Comparison of ENCODE assay signal across 17 mouse cellular contexts in the genomic region with DNA sequence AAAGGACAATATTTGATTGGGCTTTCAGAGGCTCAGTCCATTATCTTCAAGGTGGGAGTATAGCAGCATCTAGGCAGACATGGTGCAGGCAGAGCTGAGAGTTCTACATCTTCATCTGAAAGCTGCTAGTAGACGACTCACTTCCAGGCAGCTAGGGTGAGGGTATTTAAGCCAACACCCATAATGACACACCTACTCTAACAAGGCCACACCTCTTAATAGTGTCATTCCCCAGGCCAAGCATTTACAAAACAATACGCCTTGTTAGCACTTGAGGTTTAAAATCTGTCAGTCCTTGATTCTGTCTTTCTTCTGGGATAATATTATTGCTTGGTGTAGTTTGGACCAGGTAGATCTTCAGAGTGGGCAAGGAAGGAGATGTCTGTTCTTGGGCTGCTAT.
"Had no signal": no experiment of that assay in that cellular context is flagged by ENCODE, and none has a peak within 500 bp of the region (broad histone marks: within the 10 kb centered on the region; RNA-seq: fewer than 3 reads in every experiment).

No protein-coding gene starts in this region.

- ATAC-seq: lung, postnatal 0 days; midbrain, embryonic 13.5 days; midbrain, embryonic 15.5 days had no signal

- H3K36me3 ChIP-seq: lung, embryonic 15.5 days; midbrain, embryonic 13.5 days; midbrain, embryonic 15.5 days; neural tube, embryonic 12.5 days; stomach, embryonic 15.5 days had no signal

- H3K4me3 ChIP-seq: lung, embryonic 15.5 days; megakaryocyte, embryonic 14.5 days; midbrain, embryonic 13.5 days; midbrain, embryonic 15.5 days; neural tube, embryonic 12.5 days; stomach, embryonic 15.5 days had no signal

- H3K4me2 ChIP-seq: lung, embryonic 15.5 days; midbrain, embryonic 11.5 days; midbrain, embryonic 13.5 days; midbrain, embryonic 15.5 days; neural tube, embryonic 12.5 days; stomach, embryonic 15.5 days had no signal

- H3K27me3 ChIP-seq: lung, embryonic 15.5 days; megakaryocyte, embryonic 14.5 days; midbrain, embryonic 13.5 days; midbrain, embryonic 15.5 days; neural tube, embryonic 12.5 days; stomach, embryonic 15.5 days had no signal

- DNase-seq: lung, adult 18-20 months; lung, postnatal 14 days; lung, postnatal 36 days; right cerebral cortex, postnatal 14 days; thymus, adult 2 months; thymus, postnatal 25 days; thymus, postnatal 4 days had no signal

- H3K27ac ChIP-seq: lung, embryonic 15.5 days; macrophage; midbrain, embryonic 13.5 days; midbrain, embryonic 15.5 days; neural tube, embryonic 12.5 days; stomach, embryonic 15.5 days; stomach, postnatal 0 days had no signal

- H3K4me1 ChIP-seq: lung, embryonic 15.5 days; midbrain, embryonic 13.5 days; midbrain, embryonic 15.5 days; neural tube, embryonic 12.5 days; stomach, embryonic 15.5 days had no signal

- H3K9me3 ChIP-seq: lung, embryonic 15.5 days; megakaryocyte, embryonic 14.5 days; midbrain, embryonic 13.5 days; midbrain, embryonic 15.5 days; neural tube, embryonic 12.5 days; stomach, embryonic 15.5 days had no signal

- H3K9ac ChIP-seq: lung, embryonic 15.5 days; midbrain, embryonic 13.5 days; midbrain, embryonic 15.5 days; neural tube, embryonic 12.5 days; stomach, embryonic 15.5 days had no signal
